Mouse (Mus musculus): ENCODE data around the gene Snip1.

DNA sequence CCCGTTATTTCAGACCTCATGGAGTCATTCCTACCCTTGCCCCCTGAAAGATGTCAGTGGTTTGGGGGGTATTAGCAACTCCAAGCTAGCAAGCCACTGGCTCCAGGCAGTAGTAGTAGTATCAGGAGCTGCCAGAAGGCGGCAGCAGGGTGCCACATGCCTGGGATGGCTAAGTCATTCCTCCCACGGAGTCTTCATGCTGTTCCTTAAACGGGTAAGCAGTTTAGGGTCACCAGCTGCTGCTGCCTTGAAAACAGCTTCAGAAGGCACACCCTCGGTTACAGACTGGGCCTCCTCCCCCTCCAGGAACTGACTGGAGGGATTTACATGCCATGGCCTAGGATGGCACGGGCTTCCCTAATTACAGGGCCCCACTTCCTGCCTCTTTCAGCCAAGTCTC is 48.2 kb downstream of the Snip1 start:
- TF ChIP-seq POLR2AphosphoS2 (IDR thresholded peaks at IDR 0.05; ENCODE audit: low read depth, low read length) (no peak), MAZ (IDR thresholded peaks at IDR 0.05; ENCODE audit: low read depth, low read length) (no peak), POLR2A (IDR thresholded peaks at IDR 0.05; ENCODE audit: low read depth, low read length) (no peak; the same call in 1 of the 2 replicates), E2F4 (IDR thresholded peaks at IDR 0.05; ENCODE audit: insufficient replicate concordance, low read depth, low read length) (no peak), CTCF (conservative IDR thresholded peaks at IDR 0.05 in 1 of 2, IDR thresholded peaks at IDR 0.05 in 1 of 2; ENCODE audit: low read depth in 2 of 2, low read length in 2 of 2) (peak; percentile 70 to 87), NRF1 (IDR thresholded peaks at IDR 0.05; ENCODE audit: low read depth, low read length) (0 out of 2 replicates have a peak, but pooled peaks have one; percentile 10), ZMIZ1 (IDR thresholded peaks at IDR 0.05; ENCODE audit: low read depth, low read length) (no peak), MEF2A (IDR thresholded peaks at IDR 0.05; ENCODE audit: borderline replicate concordance, low read depth, low read length) (0 out of 2 replicates have a peak, but pooled peaks have one; percentile 61), ETS1 (conservative IDR thresholded peaks at IDR 0.05; ENCODE audit: low read depth, low read length) (no peak; the same call in 1 of the 2 replicates), EP300 (IDR thresholded peaks at IDR 0.05; ENCODE audit: low read length) (no peak), MAX (IDR thresholded peaks at IDR 0.05; ENCODE audit: low read length) (peak; percentile 74), ELF1 (IDR thresholded peaks at IDR 0.05; ENCODE audit: low read depth, low read length) (peak; percentile 57)

All from CH12.LX (cell line).